Mouse (Mus musculus): ENCODE measurements around the gene Gm44973. TPM values are rescaled to one million over a fixed set of nuclear protein-coding genes. Genes with fewer than 3 reads are reported as not detected.
A peak's percentile ranks its signal among the peaks of the same experiment; 100 is the strongest.
"Not testable (repeated sequence)": the region's sequence is repeated elsewhere in the genome, so short reads cannot be mapped to it uniquely, and the experiment has no call there.

Gm44973 gene
- total RNA-seq (2017) = not detected in 3 replicates

DNA sequence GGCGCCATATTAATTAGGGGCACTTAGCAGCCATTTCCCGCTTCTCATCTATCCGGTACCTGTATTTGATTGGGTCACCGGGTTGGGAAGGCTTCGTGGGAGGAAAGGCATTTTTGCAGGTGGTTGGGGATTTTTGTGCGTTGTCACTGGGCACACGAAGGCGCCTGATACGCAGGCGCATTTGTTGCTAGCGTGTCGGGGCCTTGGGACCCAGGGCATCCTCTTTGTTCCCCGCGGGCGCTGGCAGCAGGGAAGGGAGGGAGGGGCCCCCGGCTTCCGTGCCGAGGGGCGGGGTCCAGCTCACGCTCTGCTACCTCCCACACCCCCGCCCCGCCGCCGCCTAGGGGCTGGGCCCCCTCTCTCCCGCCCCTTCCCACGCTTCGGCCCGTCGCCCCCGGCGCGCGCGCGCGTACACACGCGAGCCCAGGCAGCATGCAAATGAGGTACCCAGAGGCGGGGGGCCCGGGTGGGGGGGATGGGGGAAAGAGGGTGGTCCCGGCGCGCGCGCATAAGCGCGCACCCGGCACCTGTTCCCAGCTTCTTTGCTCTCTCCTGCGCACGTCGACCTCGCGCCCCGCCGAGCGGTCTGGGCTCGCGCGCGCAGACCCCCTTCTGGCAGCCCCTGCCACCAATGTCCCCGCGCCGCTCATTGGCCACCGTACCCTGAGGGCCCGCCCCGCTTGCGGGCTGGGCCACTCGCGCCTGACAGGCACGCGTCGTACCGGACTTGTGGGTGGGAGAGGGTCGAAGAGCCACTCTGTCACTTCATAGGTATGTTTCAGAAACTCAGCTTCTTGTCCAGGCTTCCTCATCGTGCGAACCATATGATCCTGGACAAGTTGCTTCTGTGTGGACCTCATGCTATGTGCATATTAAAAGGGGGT, at the start of gene Gm44973:
Gm44973 (plus strand) TSS at position 379 of the 884 bp plus-strand sequence.
- peak; percentile 62 for ATAC-seq (replicated peaks; ENCODE audit: insufficient number of reproducible peaks, low FRiP score, low TSS enrichment, poor library complexity, severe bottlenecking)

DNA sequence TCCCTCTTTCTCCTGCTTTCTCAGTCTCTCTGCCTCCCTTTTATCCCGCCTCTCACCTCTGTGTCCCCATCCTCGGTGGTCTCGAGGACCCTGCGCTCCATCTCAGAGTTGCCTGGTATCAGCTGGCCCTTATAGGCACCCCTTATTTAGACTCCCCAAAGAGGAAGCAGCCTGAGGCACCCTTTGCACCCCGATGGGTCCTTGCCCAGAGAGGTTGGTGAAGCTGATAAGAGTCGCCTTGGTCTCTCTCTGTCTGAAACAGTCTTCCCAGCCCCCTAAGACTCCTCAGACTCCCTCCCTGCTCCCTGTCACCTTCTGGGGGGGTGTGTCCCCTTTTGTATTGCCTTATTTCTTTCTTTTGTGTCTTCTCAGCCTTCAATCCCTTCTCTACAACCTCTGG, 44.2 kb upstream of the Gm44973 start, which contains the start of gene Sbk3:
Sbk3 (minus strand) TSS at position 101 of the 400 bp plus-strand sequence.
- ATAC-seq (replicated peaks; ENCODE audit: insufficient number of reproducible peaks, low FRiP score, low TSS enrichment, poor library complexity, severe bottlenecking) = no peak

DNA sequence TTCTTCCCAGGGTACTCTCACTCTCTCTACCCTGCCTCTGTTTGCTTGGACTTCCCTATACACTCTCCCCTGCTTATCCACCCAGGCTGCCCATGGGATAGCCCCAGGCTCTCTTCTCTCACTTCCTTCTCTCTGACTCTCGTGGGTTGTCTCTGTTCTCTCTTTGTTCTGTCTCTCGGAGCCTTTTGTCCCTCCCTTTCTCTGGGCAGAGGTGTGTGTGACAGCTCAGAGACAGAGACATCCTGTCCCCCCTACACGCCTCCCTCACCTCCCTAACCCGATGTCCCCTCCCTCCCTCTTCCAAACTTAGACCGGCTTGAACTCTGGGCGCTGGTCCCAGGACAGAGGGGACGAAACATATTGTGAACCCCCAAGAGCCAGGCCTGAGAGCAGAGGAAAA, 43.6 kb upstream of the Gm44973 start:
- no peak for ATAC-seq (replicated peaks; ENCODE audit: insufficient number of reproducible peaks, low FRiP score, low TSS enrichment, poor library complexity, severe bottlenecking)

DNA sequence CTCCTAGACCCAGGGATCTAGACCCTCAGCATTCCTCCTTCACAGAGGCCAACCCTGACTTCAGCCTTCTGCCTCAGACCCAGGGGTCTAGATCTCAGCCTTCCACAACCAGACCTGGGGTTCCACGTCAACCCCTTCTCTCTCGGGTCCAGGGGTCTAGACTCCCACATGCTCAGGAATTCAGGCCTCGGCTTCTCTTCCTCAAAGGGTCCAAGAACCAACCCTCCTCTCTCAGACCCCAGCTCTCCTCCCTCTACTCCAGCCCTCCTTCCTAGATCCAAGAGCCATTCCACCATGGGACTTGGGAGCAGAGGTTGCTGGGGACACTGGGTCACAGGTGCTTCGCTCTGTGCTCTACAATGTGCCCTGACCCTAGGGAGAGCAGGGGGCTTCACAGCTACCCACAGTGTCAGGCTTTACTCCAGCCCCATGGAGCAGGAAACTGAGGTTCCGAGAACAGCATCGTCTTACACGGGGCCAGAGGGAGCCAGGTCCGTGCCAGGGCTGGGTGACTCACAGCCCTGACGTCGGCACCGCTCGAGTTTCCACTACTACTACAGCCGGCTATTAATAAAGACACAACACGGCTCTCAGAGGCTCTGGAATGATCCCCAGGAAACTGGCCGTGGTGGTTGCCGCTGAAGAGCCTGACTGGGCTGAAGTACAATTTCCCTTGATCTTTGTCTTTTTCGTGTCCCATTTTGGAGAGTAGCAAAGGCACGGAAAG, 42.8 kb upstream of the Gm44973 start:
- ATAC-seq (replicated peaks; ENCODE audit: insufficient number of reproducible peaks, low FRiP score, low TSS enrichment, poor library complexity, severe bottlenecking) = no peak

DNA sequence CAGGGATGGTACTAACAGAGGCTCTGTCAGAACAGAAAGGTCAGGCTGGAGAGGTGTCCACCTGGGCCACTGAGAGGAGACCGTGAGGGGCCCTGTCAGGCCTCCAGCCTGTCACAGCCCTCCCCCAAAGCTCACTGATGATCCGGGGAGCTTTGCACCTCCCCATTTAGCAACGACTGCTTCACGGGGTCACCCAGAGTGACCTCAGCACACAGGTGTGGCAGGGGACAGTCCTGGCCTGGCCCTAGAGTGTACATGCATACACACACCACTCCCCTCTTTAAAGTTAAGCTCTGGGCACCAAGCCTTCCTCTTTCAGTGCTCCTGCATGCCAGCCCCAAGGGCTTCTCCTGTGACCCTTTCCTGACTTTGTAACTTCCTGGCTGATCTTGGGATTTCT, 39.8 kb upstream of the Gm44973 start:
- no peak for ATAC-seq (replicated peaks; ENCODE audit: insufficient number of reproducible peaks, low FRiP score, low TSS enrichment, poor library complexity, severe bottlenecking)

DNA sequence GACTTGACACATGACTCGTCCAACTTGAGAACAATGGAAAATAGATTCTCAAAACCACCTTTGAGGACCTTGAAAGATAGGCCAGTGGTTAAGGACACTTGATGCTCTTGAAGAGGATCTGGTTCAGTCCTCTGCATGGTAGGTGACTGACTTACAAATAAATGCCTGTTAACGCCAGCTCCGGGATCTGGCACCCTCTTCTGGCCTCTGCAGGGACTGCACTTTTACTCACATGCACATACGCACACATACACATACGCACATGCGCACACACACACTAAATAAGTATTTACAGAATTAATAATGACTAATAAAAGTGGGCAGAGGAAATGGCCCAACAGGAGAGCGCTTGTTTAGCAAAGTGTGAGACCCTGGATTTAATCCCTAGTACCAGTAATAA, 38.5 kb upstream of the Gm44973 start:
- no peak for ATAC-seq (replicated peaks; ENCODE audit: insufficient number of reproducible peaks, low FRiP score, low TSS enrichment, poor library complexity, severe bottlenecking)

DNA sequence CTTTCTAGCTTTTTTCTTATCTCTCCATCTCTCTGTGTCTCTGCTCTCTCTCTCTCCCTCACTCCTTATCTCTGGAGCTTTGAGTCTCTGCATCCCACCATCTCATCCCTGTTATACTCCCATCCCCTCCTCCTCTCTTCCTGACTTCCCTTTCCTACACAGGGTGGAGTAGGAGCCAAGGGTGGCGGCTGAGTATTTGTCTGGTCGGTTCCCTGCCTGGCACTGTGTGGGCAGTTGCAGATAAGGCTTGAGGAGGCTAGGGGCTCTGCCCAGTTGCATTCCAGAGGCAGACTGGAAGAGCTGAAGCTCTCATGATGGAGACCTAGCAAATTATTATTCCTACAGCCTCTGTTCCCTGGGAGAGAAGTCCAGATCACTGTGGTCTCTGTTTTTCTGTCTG, 27.0 kb upstream of the Gm44973 start:
- ATAC-seq (replicated peaks; ENCODE audit: insufficient number of reproducible peaks, low FRiP score, low TSS enrichment, poor library complexity, severe bottlenecking) = no peak

DNA sequence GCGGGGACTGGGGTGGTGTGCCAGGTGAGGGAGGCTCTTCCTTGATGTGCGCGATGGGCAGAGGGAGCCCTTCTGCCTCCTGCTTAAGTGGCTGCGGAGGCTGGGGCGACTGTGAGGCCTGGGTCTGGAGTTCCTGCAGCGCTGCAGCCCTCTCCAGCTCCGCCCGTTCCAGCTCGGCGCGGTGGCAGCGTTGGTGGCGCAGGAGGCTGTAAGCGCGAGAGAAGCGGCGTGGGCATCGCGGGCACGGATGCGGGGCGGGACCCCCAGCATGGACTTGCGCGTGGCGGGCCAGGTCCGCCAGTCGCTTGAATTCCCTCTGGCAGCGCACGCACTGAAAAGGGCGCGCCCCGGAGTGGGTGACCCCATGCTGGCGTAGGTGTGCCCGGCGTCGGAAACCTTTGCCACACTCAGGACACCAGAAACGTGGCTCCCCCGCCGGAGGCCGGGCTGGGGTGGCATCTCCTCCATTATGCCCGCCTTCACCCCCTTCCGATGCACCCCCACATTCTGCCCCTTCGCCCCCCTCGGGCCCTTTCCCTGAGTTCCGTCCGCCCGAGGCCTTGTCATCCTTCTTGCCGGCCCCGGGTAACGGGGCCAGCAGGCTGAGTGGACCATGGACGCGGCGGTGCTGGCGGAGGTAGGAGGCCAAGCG, 21.8 kb upstream of the Gm44973 start:
- ATAC-seq (replicated peaks; ENCODE audit: insufficient number of reproducible peaks, low FRiP score, low TSS enrichment, poor library complexity, severe bottlenecking) = no peak

DNA sequence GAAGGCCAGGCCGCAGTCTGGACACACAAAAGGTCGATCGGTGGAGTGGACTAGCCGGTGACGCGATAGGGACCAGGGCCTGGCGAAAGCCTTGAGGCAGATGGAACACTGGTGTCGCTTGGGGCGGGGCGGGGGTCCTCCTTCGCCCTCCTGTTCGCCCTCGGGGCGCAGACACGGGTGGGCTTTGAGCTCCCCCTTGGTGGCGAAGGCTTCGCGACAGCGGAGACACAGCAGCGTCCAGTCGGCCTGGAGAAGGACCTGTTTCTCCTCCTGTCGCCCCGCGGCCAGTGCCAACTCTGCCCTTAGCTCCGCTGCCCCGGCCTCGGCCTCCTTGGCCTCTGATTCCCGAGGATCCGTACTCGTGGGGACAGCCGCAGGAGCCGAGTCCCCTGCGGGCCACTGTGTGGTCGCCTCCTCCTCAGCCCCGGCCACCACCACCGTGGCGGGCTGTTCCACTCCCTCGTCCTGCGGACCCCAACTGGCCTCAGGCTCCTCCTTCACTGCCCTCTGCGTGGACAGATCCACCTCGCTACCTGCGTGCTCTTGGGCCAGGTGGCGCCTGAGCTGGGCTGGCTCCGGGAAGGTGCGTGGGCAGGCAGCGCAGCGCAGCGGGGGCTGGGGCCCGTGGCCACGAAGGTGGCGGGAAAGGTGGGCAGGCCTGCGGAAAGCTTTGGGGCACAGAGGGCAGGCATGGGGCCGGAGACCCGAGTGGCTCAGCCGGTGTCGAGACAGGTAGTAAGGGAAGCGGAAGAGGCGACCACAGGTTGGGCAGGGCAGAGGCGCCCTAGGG, 21.1 kb upstream of the Gm44973 start:
- ATAC-seq (replicated peaks; ENCODE audit: insufficient number of reproducible peaks, low FRiP score, low TSS enrichment, poor library complexity, severe bottlenecking) = no peak

DNA sequence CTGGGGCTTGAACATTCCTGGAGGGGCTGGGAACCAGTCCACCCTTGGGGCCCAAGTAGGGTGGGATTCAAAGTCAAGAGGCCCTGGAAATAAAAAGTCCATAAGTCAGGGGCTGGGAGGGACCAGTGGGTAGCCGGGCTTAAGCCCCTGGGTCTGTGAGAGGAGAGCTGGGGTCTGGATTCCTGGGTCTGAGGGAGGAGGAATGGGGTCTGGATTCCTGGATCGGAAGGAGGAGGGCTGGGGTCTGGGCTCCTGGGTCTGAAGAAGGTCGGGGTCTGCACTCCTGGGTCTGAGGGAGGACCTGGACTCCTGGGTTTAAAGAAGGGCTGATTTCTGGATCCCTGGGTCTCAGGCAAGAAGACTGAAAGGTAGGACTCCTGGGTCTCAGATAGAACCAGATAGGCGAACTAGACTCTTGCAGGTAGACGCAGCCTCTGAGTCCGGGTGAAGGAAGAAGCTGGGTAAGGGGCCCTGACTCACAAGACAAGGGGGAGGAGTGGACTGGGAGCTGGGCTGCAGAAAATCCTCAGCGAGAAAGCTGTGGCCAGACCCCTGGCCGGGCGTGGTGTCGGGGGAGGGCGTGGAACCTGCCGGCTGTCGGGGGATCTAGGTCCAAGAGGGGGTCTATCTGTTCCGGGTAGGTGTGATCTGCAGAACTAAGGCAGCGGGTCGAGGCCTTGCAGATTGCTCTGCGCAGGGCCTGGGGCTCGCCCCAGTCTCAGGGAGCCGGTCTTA, 19.9 kb upstream of the Gm44973 start:
- ATAC-seq (replicated peaks; ENCODE audit: insufficient number of reproducible peaks, low FRiP score, low TSS enrichment, poor library complexity, severe bottlenecking) = no peak

DNA sequence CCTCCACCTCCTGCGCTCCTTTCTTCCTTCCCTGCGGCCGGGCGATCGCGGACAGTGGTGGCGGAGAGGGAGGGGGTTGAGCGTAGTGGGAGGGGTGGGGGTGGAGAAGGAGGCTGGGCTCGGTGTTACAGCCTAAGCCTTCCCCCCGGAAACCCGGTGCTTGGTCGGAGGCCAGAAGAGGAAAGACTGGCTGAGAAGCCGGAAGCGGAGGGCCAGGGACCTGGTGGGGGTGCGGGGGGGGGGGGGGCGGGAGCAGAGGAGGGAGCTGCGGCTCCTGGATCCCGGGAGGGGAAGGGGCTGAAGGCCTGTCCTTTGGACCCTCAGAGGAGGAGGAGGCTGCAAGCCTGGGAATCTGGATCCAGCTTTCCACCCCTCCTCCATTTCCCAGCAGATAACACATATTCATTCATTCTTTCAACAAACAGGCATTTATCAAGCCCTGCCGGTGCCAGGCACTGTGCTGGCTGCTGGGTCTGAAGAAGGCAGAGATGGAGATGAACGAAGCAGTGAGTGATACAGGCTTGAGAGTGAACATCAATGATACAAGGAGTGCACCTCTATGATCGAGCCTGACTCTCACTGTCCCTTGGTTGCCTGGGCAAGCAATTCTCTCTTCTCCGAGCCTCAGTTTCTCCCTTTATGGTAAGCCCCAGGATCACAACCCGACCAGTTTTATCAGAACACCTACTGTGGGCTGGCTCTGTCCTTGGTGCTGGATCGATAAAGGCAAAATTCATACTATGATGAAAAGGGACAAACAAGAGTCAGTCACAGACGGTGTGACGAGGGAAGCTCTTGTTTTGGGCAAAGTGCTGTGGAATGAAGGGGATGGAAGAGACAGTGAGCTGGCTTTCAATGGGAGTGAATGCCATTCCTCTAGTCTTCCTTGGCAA, 19.0 kb upstream of the Gm44973 start, which contains the start of gene Zfp579:
Zfp579 (minus strand) TSS at position 156 of the 893 bp plus-strand sequence.
- peak; percentile 57 for ATAC-seq (replicated peaks; ENCODE audit: insufficient number of reproducible peaks, low FRiP score, low TSS enrichment, poor library complexity, severe bottlenecking)

DNA sequence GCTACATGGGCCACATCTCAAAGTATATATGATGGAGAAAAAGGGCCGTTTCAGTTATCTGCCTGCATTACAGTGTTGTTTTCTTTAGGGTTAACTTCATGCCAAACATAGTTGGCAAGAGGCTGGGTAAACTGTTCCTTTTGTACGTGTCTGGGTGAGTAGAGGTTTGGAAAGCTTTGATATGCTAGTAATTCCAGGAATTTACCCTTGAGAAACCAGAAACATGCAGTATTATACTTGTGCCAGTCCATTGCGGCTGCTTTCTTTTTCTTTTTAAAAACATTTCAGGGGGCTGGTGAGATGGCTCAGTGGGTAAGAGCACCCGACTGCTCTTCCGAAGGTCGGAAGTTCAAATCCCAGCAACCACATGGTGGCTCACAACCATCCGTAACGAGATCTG, 18.4 kb upstream of the Gm44973 start:
- no peak for ATAC-seq (replicated peaks; ENCODE audit: insufficient number of reproducible peaks, low FRiP score, low TSS enrichment, poor library complexity, severe bottlenecking)

DNA sequence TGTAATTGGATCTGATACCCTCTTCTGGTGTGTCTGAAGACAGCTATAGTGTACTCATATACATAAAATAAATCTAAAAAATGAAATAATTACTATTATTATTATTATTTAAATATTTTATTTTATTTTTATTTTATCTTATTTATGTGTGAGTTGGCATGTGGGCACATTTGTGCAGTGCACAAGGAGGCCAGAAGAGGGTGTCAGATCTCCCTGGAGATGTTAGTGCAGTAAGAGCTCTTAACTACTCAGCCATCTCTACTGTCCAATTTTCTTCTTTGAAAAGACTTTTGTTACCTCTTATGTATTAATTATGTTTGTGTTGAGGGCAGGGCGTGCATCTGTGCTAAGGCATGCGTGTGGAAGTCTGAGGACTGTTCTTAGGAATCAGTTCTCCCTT, 15.4 kb upstream of the Gm44973 start:
- ATAC-seq (replicated peaks; ENCODE audit: insufficient number of reproducible peaks, low FRiP score, low TSS enrichment, poor library complexity, severe bottlenecking) = no peak

DNA sequence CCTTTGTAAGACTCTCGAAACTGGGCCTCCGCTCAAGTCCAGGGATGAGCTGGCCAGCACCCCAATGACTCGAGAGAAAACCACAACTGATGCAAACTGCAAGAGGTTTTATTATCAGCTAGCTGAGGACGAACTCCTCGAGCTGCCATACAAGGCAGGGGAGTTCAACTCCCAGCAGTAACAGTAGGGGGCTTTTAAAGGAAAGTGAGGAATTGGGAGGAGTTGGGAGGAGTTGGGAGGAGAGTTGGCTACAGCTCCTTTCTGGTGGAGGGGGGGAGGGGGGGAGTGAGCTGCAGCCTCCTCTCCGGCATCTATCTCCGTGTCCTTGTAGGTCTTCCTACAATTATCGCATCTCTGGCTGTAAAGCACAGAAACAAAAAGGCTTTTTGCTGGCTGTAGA, 12.4 kb upstream of the Gm44973 start:
- not testable (repeated sequence) for ATAC-seq (replicated peaks; ENCODE audit: insufficient number of reproducible peaks, low FRiP score, low TSS enrichment, poor library complexity, severe bottlenecking)

DNA sequence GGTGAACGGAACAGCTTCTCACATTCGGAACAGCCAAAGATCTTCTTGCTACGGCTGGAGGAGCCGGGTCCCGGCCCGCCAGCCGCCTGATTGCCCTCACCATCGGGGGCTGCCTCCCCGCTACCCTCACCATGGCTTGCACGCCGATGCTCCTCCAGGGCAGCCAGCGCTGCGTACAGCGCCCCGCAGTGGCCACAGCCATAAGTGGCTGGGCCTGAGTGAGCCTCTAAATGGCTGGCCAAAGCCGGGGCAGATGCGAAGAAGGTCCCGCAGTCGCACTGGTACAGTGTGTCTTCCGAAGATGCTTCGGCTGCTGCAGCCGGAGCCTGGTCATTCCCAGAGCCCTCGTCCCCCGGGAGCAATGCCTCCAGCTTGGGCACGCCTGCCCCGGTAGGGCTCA, 7.1 kb upstream of the Gm44973 start:
- no peak for ATAC-seq (replicated peaks; ENCODE audit: insufficient number of reproducible peaks, low FRiP score, low TSS enrichment, poor library complexity, severe bottlenecking)

DNA sequence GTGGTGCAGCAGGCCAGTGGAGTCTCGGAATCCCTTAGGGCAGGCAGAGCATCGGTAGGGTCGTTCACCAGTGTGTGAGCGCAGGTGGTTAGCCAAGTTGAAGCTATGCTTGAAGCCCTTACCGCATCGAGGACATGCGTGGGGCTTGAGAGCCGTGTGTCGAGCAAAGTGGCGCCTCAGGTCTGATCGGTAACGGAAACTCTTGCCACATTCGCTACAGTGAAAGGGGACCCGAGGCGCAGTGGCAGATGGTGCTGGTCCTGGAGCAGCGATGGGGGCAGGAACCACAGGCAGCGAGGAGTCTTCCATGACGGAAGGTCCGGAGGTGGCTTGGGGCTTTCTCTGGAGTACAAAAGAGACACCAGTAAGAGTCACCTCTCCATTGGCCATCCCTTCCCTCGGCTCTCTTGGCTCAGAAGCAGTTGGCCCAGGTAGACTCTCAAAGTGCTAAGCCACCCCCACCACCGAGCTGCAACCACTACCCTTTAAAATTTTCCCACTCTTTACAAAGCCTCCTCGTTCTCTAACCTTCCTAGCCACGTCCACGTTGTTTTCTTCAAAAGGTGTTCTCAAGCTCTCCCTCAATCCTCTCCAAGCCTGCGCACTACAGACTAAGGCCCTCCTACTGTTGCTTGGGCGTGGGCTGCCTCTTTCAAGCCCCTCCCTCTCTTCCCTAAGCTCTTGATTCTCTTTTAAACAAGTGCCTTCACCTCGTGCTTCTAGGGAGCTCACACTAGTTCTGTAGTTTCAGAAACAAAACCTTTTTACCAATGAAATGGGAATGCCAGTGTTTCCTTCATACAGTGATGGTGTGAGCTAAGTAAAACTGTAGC, 2.4 kb upstream of the Gm44973 start:
- ATAC-seq (replicated peaks; ENCODE audit: insufficient number of reproducible peaks, low FRiP score, low TSS enrichment, poor library complexity, severe bottlenecking) = no peak

All from monocyte, adult 5-6 weeks (primary cell).